Comparison of ENCODE assay signal across 16 mouse cellular contexts in genomic region chr3:149163591-149163990, GRCm38 (mm10).
"Had no signal": no experiment of that assay in that cellular context is flagged by ENCODE, and none has a peak within 500 bp of the region (broad histone marks: within the 10 kb centered on the region; RNA-seq: fewer than 3 reads in every experiment).

No protein-coding gene starts in this region.

- DNase-seq: lung, postnatal 10 days; lung, postnatal 4 days; midbrain, embryonic 14.5 days; retina, postnatal 1 day; right cerebral cortex, adult 18-20 months; right cerebral cortex, postnatal 25 days; right cerebral cortex, postnatal 4 days; spleen, adult 18-20 months had no signal

- H3K4me2 ChIP-seq: liver, embryonic 12.5 days; midbrain, embryonic 12.5 days; neural tube, embryonic 13.5 days; neural tube, embryonic 15.5 days had no signal

- H3K36me3 ChIP-seq: liver, embryonic 12.5 days; midbrain, embryonic 10.5 days; midbrain, embryonic 12.5 days; neural tube, embryonic 13.5 days; neural tube, embryonic 15.5 days had no signal

- H3K27ac ChIP-seq: liver, embryonic 12.5 days; liver, embryonic 14.5 days; midbrain, embryonic 10.5 days; midbrain, embryonic 12.5 days; neural tube, embryonic 13.5 days; neural tube, embryonic 15.5 days had no signal

- H3K9ac ChIP-seq: liver, embryonic 12.5 days; liver, embryonic 14.5 days; midbrain, embryonic 12.5 days; neural tube, embryonic 13.5 days; neural tube, embryonic 15.5 days had no signal

- H3K27me3 ChIP-seq: liver, embryonic 12.5 days; midbrain, embryonic 12.5 days; neural tube, embryonic 13.5 days; neural tube, embryonic 15.5 days had no signal

- H3K4me3 ChIP-seq: liver, embryonic 12.5 days; midbrain, embryonic 10.5 days; midbrain, embryonic 12.5 days; myocyte; neural tube, embryonic 13.5 days; neural tube, embryonic 15.5 days had no signal

- H3K9me3 ChIP-seq: liver, embryonic 12.5 days; midbrain, embryonic 10.5 days; midbrain, embryonic 12.5 days; neural tube, embryonic 13.5 days; neural tube, embryonic 15.5 days had no signal

- ATAC-seq: liver, embryonic 12.5 days; midbrain, embryonic 16.5 days had no signal

- H3K4me1 ChIP-seq: liver, embryonic 12.5 days; neural tube, embryonic 13.5 days; neural tube, embryonic 15.5 days had no signal
